Mouse (Mus musculus): ENCODE data around the gene Pip5kl1.

GRCm38 (mm10) chr2:32624111-32624748, 49.6 kb downstream of the Pip5kl1 start:
- TF ChIP-seq CTCF (IDR thresholded peaks at IDR 0.05; ENCODE audit: low read depth, low read length) = no peak
- TF ChIP-seq GATA1 (IDR thresholded peaks at IDR 0.05; ENCODE audit: borderline replicate concordance, low read length) = no peak
- TF ChIP-seq TAL1 (conservative IDR thresholded peaks at IDR 0.05; ENCODE audit: low read depth, low read length) = no peak
